Mouse (Mus musculus) macrophage (primary cell): ENCODE results near the gene Inca1. TPM values are rescaled to one million over a fixed set of nuclear protein-coding genes. Genes with fewer than 3 reads are reported as not detected.
A peak's percentile ranks its signal among the peaks of the same experiment; 100 is the strongest.

Experiments used
- H3K27ac ChIP-seq: fragments of 350-480 bp; formaldehyde crosslinking; 2 replicates; pipeline ENCODE4 v1.9.0; 2021
- H3K36me3 ChIP-seq: fragments of 350-480 bp; formaldehyde crosslinking; 2 replicates; pipeline ENCODE4 v1.9.0; 2021; ENCODE audit errors: inconsistent target
- H3K4me3 ChIP-seq: fragments of 350-480 bp; formaldehyde crosslinking; 2 replicates; pipeline ENCODE4 v1.9.0; 2021; ENCODE audit errors: inconsistent target
- H3K79me2 ChIP-seq: fragments of 350-480 bp; formaldehyde crosslinking; 2 replicates; pipeline ENCODE4 v1.9.0; 2021; ENCODE audit errors: inconsistent target
- WGBS: methylation state at CpG from one replicate; pipeline ENCODE4 v1.1.7; 2026; ENCODE audit warnings: inconsistent platforms; ENCODE audit not compliant: missing documents; 5-methylcytosine and 5-hydroxymethylcytosine counted together
- polyA plus RNA-seq: library from polyadenylated mRNA; stranded (reverse); fragments of 250-400 nt; gene quantifications from 3 replicates; pipeline ENCODE4 v1.2.4, GENCODE M21; 2018; ENCODE audit warnings: inconsistent platforms

Gene Inca1
- polyA plus RNA-seq, 1 experiment from 2014 or later, result 0.32 TPM

DNA sequence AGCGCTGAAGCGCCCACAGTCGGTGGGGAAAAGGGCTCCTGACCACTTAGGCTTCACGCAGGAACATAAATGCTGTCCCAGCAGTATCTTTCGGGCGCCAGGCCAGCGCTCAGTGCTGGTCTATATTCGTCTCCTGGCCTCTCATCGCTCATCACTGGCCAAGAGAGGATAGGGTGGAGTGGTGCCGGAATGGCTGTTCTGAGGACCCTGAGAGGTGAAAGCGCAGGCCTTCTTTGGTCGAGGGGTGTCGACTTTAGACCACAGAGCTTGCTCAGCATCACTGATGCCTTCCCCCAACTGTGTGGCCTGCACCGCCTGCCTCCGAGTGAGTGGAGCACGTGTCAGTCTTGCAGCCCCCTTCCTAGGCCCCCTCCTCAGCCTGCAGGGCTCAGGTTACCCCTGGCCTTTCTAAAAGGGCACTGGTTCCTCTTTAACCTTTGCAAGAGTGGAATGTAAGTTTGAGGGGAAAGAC is 43.5 kb downstream of the Inca1 start:
- H3K79me2 ChIP-seq, result peaks cover 27% of the 10 kb centered on the region
- peak overlapping the region; percentile 47 for H3K4me3 ChIP-seq
- H3K36me3 ChIP-seq, result peaks cover 11% of the 10 kb centered on the region; the same call in 1 of the 2 replicates
- peak overlapping the region; percentile 96 for H3K27ac ChIP-seq
- 63% methylated on average over 16 of the region's 16 CpGs for WGBS

DNA sequence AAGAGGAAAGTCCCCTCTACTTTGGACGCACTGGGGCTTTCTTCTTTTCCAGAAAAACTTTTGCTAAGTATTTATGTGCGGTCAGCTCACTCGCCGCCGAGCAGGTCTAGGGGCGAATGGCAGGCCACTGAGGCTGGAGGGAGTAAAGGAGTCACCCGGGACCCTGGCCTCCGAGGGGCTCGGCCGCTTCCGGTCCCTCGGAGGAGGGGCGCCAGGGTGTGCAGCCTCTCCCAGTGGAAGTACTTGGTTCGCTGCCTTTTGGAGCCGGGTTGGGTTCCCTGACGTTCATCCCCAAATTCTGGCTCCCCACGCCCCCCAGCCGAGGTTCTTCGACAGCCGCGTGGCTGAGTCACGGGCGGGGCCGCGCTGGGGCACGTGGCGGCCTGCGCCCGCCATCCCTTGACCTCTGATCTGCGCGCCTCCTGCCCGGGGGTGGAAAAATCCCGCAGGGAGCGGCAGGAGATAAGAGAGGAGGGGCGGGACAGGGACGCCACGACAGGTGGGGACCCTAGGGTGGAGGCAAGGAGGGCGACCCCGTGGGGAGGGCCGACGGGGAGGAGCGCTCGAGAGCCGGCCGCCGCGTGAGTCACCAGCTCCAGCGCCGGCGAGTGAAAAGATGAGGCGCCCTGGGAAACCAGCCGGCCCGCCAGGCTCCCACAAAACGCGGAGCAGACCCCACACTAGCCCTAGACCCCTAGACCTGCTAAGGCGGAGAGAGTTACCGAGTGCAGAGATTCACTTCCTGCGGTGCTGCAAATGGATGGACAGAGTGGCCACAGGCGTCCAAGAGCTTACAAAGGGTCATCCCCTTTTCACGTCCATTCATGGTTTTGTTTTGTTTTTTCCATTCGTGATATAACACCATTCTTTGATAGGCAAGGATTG is 44.1 kb downstream of the Inca1 start:
- Histone ChIP-seq H3K4me3 (peak overlapping the region; percentile 47), H3K27ac (peak overlapping the region; percentile 96), H3K36me3 (peaks cover 11% of the 10 kb centered on the region; the same call in 1 of the 2 replicates), H3K79me2 (peaks cover 34% of the 10 kb centered on the region)
- 4% methylated on average over 61 of the region's 61 CpGs for WGBS

DNA sequence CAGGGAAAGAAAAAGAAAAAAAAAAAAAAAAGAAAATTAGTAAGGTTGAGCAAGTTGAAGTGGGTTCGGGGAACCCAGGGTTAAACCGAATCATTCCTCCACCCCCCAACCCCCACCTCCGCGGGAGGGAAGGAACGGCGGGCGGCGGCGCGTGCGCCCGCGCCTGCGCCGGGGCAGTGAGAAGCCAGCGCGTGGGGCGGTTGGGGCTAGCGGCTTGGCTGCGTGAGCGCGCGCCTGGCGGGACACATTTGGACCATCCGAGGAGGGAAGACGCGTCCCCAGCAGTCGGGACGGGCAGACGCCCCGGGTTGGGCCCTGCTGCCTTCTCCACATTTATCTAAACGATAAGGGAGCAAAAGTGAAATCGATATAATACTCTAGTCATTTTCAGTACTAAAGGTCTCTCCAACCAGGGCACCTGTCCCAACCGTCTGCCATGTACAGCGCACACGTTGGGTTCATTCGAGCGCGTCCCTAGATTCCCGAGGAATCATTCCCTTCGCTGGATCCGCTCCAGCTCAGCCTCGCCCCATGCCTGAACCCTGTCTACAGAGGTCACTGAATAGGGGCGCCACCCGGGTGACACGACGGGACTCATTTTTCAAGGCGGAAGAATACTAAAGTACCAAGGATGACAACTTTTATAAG is 44.9 kb downstream of the Inca1 start:
- H3K79me2 ChIP-seq, result peaks cover 41% of the 10 kb centered on the region
- WGBS, result under 1% methylated on average over 45 of the region's 48 CpGs
- H3K4me3 ChIP-seq, result peak overlapping the region; percentile 79
- H3K27ac ChIP-seq, result peak overlapping the region; percentile 96
- H3K36me3 ChIP-seq, result peaks cover 12% of the 10 kb centered on the region; the same call in 1 of the 2 replicates

DNA sequence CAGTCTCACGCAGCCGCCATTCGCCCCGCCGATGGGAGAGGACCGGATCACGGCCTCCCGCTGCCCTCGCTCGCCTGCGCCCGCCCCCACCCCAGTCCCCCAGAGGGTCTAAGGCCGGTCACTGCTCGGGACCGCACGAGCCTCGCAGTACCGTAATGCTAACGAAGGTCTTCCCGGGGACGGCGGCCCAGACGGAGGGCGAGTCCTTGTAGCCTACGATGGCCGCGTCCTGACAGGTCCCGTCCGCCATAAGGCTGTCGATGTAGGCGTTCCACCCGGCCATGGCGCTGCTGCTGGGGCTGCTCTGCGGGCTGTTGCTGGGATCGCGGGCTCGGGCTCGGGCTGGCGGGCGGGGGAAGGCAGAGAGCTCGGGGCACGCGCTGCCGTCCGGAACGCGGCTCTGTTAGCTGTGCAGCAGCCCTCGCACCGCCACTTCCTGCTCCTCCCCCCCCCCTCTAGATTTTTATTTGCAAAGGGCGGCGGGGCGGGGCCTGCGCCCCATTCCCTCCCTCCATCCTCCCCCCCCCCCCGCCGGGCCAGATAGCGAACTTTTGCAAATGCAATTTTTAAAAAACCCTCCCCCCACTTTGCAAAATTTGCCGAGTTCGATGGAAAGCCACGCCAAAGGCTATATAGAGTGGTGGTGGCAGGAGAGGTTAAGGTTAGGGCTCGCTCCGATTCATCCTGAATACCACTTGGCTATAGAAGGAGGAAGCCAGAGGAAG is 45.6 kb downstream of the Inca1 start, which contains the start of gene Pfn1:
Gene Pfn1, minus strand, starts transcription at position 447 of the 725 bp plus-strand sequence.
- peak within 1 kb of the TSS; percentile 79 for H3K4me3 ChIP-seq
- peaks cover 19% of the 10 kb centered on the region; the same call in 1 of the 2 replicates for H3K36me3 ChIP-seq
- under 1% methylated on average over 57 of the region's 61 CpGs for WGBS
- H3K27ac ChIP-seq, result peak within 1 kb of the TSS; percentile 96
- H3K79me2 ChIP-seq, result peaks cover 48% of the 10 kb centered on the region

DNA sequence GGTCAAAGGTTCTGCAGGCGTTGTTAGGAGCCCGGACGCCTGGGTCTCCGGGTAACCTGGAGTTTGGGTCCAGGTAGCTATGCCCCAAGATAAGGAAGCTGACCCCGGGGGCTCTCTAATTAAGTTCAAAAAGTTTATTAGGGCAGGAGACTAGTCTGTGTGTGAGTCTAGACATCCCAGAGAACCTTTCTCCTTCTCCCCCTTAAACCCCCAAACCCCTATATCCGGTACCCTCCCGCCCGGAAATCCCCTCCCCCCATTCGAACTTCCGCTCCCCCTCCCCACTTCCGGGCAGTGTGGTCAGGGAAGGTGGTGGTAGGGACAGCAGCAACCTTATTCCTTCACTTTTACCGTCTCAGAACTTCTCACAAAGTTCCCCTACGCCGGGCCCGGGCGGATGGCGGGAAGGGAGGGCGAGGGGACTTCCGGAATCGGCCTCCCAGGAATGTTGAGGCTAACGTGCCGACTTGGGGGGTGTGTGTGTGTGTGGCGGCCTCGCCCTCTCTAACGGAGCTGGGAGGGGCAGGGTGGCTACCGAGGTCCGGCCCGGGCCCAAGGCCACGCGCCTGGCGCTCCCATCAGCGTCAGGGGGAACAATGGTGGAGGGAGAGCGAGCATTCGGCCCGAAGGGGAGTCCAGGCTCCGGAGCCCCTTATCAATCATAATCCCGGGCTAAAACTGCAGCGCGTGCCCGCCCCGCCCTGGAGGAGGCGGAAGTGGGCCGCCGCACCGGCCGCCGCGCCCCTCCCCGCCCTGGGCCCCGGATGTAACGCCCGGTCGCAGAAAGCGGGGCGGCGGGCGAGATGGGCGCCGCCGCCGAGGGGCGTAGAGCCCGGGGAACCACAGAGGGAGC is 46.4 kb downstream of the Inca1 start:
- Histone ChIP-seq H3K79me2 (peaks cover 56% of the 10 kb centered on the region), H3K36me3 (peaks cover 24% of the 10 kb centered on the region; the same call in 1 of the 2 replicates), H3K4me3 (peak overlapping the region; percentile 79), H3K27ac (peak overlapping the region; percentile 96)
- under 1% methylated on average over 51 of the region's 63 CpGs for WGBS

DNA sequence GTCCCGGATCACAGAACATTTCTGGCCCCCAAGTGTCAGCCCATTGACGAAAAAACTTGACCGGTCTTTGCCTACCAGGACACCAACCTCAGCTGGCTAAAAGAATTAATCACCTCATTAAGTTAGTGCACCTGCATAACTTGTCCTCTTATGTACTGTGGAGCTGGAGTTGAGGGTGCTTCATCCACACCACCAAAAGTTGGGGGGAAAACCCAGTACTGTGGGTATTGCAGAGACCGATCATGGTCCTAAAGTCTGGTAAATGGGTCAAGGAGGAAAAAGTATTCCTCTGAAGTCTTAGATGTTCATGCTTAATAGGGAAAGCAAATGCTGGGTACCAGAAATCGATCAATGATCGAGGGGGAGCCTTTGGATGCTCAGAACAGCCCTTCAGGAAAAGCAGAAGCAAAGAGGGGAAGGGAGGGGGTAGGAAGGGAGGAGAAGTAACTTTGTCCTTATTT is 47.0 kb downstream of the Inca1 start:
- WGBS, result 14% methylated on average over 6 of the region's 6 CpGs
- peaks cover 63% of the 10 kb centered on the region for H3K79me2 ChIP-seq

DNA sequence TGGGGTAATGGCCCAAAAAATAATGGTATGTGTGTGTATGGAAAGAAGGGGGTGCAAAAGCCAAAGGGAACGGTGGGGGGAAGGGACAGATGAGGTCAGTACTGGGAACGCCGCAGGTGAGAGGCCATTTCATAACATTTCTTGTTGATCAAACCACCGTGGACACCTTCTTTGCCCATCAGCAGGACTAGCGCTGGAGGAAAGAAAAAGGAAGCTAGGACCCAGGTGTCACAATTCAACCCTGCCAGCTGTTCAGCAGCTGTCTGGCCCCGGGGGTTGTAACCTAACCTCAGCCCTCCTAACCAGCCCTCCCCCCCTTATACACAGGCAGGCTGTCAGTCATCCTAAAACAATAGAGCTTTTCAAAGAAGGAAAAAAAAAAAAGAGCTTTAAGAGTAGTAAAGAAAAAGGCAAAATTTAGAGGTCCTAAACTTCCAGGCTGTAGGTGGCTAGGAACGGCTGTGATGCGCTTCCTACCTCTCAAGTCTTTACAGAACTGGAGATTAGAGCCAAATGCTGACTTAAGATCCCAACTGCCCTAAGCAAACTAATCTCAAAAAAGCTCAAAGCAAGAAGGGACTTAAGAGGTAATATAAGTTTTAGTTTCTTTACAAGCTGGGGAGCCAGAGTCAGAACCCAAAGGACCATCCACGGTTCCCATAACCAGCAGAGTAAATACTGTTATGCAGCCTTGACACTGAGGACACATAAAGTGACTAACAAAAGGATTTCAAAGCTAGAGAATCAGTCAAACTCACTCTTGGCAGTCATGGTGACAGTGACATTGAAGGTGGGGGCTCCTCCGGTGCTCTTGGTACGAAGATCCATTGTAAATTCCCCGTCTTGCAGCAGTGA is 47.7 kb downstream of the Inca1 start:
- Histone ChIP-seq H3K4me3 (peak overlapping the region; percentile 79), H3K27ac (peak overlapping the region; percentile 96), H3K36me3 (peaks cover 24% of the 10 kb centered on the region; the same call in 1 of the 2 replicates), H3K79me2 (peaks cover 68% of the 10 kb centered on the region)
- 24% methylated on average over 12 of the region's 12 CpGs for WGBS

More for the DNA sequence above, 47.0 kb downstream of the Inca1 start:
- Histone ChIP-seq H3K4me3 (peak overlapping the region; percentile 79), H3K36me3 (peaks cover 24% of the 10 kb centered on the region; the same call in 1 of the 2 replicates), H3K27ac (peak overlapping the region; percentile 96)

DNA sequence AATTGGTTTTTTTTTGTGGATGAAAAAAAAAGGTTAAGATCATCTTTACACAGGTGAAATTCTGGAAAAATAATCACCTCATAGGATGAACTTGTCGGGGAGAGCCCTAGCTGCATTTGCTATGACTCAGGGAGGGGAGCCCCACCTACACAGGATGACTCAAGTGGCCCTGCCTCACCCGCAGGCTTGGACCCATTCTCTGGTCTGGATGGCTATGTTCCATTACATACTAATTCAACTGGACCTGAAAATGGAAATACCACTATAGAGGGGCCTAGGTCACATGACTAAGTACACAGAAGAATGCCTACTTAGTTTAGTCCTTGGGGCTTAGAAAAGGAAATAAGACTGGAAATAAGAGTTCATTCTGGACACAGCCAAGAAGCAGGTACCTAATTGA is 48.6 kb downstream of the Inca1 start:
- Histone ChIP-seq H3K27ac (peak overlapping the region; percentile 96), H3K36me3 (peaks cover 24% of the 10 kb centered on the region; the same call in 1 of the 2 replicates)
- WGBS, result 21% methylated on average over 2 of the region's 2 CpGs

DNA sequence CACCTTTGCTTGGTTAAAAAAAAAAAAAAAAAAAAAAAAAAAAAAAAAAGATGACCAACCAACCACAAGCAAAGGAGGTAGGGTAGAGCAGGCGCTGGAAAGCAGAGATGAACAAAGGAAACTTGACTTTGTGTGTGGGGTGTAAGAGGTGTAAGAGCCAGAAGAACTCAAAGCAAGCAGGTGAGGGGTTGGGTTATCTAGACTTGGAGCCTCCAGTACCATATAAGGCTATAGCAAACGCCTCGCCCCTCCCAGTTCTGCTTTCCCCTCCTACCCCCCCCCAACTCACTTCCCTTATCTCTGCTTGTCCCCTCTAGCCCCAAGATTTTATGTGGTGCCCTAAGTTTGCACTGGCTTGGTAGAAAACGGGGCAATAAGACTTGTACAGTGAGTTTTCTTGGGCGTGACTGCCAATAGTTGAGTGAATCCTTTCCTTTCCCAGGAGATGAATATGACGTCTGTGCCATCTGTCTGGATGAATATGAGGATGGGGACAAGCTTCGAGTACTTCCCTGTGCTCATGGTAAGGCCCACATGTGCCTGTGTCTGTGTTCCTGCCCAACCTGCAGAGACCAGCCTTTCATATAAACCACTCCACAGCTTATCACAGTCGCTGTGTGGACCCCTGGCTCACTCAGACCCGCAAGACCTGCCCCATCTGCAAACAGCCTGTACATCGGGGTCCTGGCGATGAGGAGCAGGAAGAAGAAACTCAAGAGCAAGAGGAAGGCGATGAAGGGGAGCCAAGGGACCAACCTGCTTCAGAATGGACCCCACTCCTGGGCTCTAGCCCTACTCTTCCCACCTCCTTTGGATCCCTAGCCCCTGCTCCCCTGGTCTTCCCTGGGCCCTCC is 49.4 kb downstream of the Inca1 start:
- H3K27ac ChIP-seq, result peak overlapping the region; percentile 96
- H3K79me2 ChIP-seq, result peaks cover 80% of the 10 kb centered on the region
- no peak overlapping the region for H3K4me3 ChIP-seq
- 39% methylated on average over 12 of the region's 12 CpGs for WGBS
- H3K36me3 ChIP-seq, result peaks cover 27% of the 10 kb centered on the region; the same call in 1 of the 2 replicates

More for the DNA sequence above, 48.6 kb downstream of the Inca1 start:
- Histone ChIP-seq H3K79me2 (peaks cover 71% of the 10 kb centered on the region), H3K4me3 (peak overlapping the region; percentile 79; the same call in 1 of the 2 replicates)

DNA sequence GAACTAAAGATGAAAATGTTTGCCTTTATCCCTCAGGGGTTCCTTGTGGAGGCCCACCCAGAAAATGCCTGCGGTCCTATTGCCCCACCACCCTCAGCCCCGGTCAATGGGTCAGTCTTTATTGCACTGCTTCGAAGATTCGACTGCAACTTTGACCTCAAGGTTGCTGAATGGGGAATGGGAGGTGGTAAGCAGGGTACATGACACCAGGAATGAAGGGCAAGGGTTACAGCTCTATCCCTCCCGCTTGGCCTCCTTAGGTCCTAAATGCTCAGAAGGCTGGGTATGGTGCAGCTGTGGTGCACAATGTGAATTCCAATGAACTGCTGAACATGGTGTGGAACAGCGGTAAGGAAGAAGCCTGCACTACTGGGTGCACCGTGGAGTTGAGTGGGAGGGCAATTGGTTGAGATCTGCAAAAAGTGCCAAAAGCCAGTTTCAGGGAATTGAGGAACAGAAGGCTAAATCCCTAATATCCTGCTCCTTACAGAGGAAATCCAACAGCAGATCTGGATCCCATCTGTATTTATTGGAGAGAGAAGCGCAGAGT is 50.7 kb downstream of the Inca1 start:
- WGBS, result 78% methylated on average over 8 of the region's 8 CpGs
- H3K4me3 ChIP-seq, result no peak overlapping the region
- peaks cover 40% of the 10 kb centered on the region; the same call in 1 of the 2 replicates for H3K36me3 ChIP-seq
- H3K79me2 ChIP-seq, result peaks cover 88% of the 10 kb centered on the region
- H3K27ac ChIP-seq, result no peak overlapping the region; the same call in 1 of the 2 replicates

DNA sequence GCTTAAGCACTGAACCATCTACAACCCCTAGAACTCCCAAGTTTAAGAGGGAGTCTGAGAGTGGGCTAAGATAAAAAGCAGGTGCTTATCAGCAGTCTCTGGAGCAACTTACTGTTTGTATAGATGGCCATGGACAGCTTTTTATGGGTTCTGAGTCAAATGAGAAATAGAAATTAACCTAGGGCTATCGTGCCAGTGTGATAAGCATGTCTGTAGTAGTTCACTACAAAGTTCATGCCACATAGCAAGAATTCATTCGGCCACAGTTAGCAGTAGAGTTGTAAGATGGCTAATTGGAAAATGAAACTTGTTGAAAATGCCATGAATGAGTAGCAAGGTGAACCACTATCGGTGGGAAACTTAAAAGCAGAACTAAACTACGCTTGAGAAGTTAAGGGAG is 51.4 kb downstream of the Inca1 start:
- peaks cover 48% of the 10 kb centered on the region; the same call in 1 of the 2 replicates for H3K36me3 ChIP-seq
- peak overlapping the region; percentile 85; the same call in 1 of the 2 replicates for H3K27ac ChIP-seq
- peak overlapping the region; percentile 69 for H3K4me3 ChIP-seq
- H3K79me2 ChIP-seq, result peaks cover 82% of the 10 kb centered on the region
- WGBS, result 13% methylated on average over 4 of the region's 4 CpGs
